Comparison of ENCODE assay signal across 29 mouse cellular contexts in genomic region chr10:88441224-88441623, GRCm38 (mm10). TPM values are rescaled to one million over a fixed set of nuclear protein-coding genes. Genes with fewer than 3 reads are reported as not detected.
DNase-seq lines count a peak whose midpoint lies in the region; ATAC-seq and TF ChIP-seq lines count a peak whose summit lies in the region.
"Had no signal": no experiment of that assay in that cellular context is flagged by ENCODE, and none has a peak within 500 bp of the region (broad histone marks: within the 10 kb centered on the region; RNA-seq: fewer than 3 reads in every experiment).

No protein-coding gene starts in this region.

- H3K9ac ChIP-seq in hindbrain, embryonic 12.5 days = no peak overlapping the region
- H3K9ac ChIP-seq: embryonic facial prominence, embryonic 15.5 days; forebrain, embryonic 15.5 days; heart, embryonic 15.5 days; limb, embryonic 15.5 days; liver, postnatal 0 days; neural tube, embryonic 15.5 days had no signal

- no peaks in the 10 kb centered on the region for H3K4me1 ChIP-seq in lung, adult 2 months (ENCODE audit: control insufficient read depth, insufficient read depth, low read length)
- H3K4me1 ChIP-seq in hindbrain, embryonic 12.5 days = no peaks in the 10 kb centered on the region
- H3K4me1 ChIP-seq: embryonic facial prominence, embryonic 15.5 days; forebrain, embryonic 15.5 days; heart, embryonic 15.5 days; hindbrain, embryonic 10.5 days; limb, embryonic 15.5 days; midbrain, embryonic 10.5 days; neural tube, embryonic 15.5 days had no signal

- H3K9me3 ChIP-seq in hindbrain, embryonic 12.5 days (replicated peaks) = no peaks in the 10 kb centered on the region
- H3K9me3 ChIP-seq: embryonic facial prominence, embryonic 15.5 days; forebrain, embryonic 15.5 days; G1E; heart, embryonic 15.5 days; hindbrain, embryonic 10.5 days; limb, embryonic 15.5 days; midbrain, embryonic 10.5 days; neural tube, embryonic 15.5 days had no signal

- DNase-seq in heart, adult 11 months = peak; percentile 87
- DNase-seq in heart, postnatal 14 days = no peak
- DNase-seq in lung, postnatal 36 days = peak; percentile 24
- DNase-seq in lung, adult 2 months = no peak
- no peak for DNase-seq in layer of hippocampus, adult 11-12 months (ENCODE audit: low spot score)
- DNase-seq in spleen, postnatal 36 days (ENCODE audit: low spot score in 2 of 2) = no peak
- DNase-seq: adrenal gland, postnatal 14 days; cerebellum, adult 9-10 months; gastrocnemius, postnatal 10 days; kidney, postnatal 4 days; left cerebral cortex, postnatal 4 days; liver, postnatal 0 days; lung, postnatal 10 days; thymus, postnatal 14 days had no signal

- TF ChIP-seq CTCF in lung, adult 2 months (IDR thresholded peaks at IDR 0.05; ENCODE audit: insufficient read depth, low read length) = no peak

- H3K27ac ChIP-seq in macrophage = peak overlapping the region; percentile 39
- H3K27ac ChIP-seq in hindbrain, embryonic 12.5 days = no peak overlapping the region
- H3K27ac ChIP-seq: embryonic facial prominence, embryonic 15.5 days; forebrain, embryonic 15.5 days; heart, embryonic 15.5 days; hindbrain, embryonic 10.5 days; left cerebral cortex, adult 2 months; limb, embryonic 15.5 days; midbrain, embryonic 10.5 days; neural tube, embryonic 15.5 days had no signal

- ATAC-seq in hindbrain, embryonic 12.5 days (ENCODE audit: low FRiP score) = no peak
- ATAC-seq: forebrain, embryonic 15.5 days; intestine, postnatal 0 days; liver, postnatal 0 days; midbrain, embryonic 16.5 days had no signal

- WGBS in lung, adult 2 months = 78% methylated on average over 6 of the region's 6 CpGs
- whole genome bisulfite sequencing in macrophage (ENCODE audit: missing documents) = 32% methylated on average over 6 of the region's 6 CpGs
- WGBS in hindbrain, embryonic 12.5 days = 90% methylated on average over 6 of the region's 6 CpGs

- intact Hi-C loops in heart, postnatal 14 days (cut with DNase I) = loop anchor here (10.0 kb wide), 1 partner anchor 224 kb away; no protein-coding TSS in a partner anchor

- peaks cover 69% of the 10 kb centered on the region for H3K36me3 ChIP-seq in macrophage (ENCODE audit: inconsistent target)
- peaks cover 19% of the 10 kb centered on the region; the same call in 1 of the 2 replicates for H3K36me3 ChIP-seq in hindbrain, embryonic 12.5 days

- no peak overlapping the region for H3K4me2 ChIP-seq in hindbrain, embryonic 12.5 days (replicated peaks)
- H3K4me2 ChIP-seq: embryonic facial prominence, embryonic 15.5 days; forebrain, embryonic 15.5 days; heart, embryonic 15.5 days; limb, embryonic 15.5 days; neural tube, embryonic 15.5 days had no signal

- no peak for TF ChIP-seq POLR2A in lung, adult 2 months (IDR thresholded peaks at IDR 0.05; ENCODE audit: borderline replicate concordance, extremely low read depth, low read depth, low read length)

- H3K27me3 ChIP-seq in hindbrain, embryonic 12.5 days = no peaks in the 10 kb centered on the region
- H3K27me3 ChIP-seq: embryonic facial prominence, embryonic 15.5 days; forebrain, embryonic 15.5 days; heart, embryonic 15.5 days; limb, embryonic 15.5 days; neural tube, embryonic 15.5 days had no signal

- no peak overlapping the region for H3K4me3 ChIP-seq in lung, adult 2 months (replicated peaks; ENCODE audit: extremely low read depth, low read depth, low read length)
- H3K4me3 ChIP-seq in macrophage (ENCODE audit: inconsistent target) = no peak overlapping the region
- no peak overlapping the region for H3K4me3 ChIP-seq in hindbrain, embryonic 12.5 days
- H3K4me3 ChIP-seq: embryonic facial prominence, embryonic 15.5 days; forebrain, embryonic 15.5 days; heart, embryonic 15.5 days; hindbrain, embryonic 10.5 days; left cerebral cortex, adult 2 months; limb, embryonic 15.5 days; midbrain, embryonic 10.5 days; neural tube, embryonic 15.5 days had no signal

- no peaks in the 10 kb centered on the region for H3K79me2 ChIP-seq in macrophage (ENCODE audit: inconsistent target)

RNA-seq across cellular contexts. Expression of gene Sycp3, which starts 18.1 kb away (rescaled TPM):
- total RNA-seq in heart, postnatal 14 days (2021) = not detected
- polyA plus RNA-seq in lung, adult 2 months (2012; rRNA removed) = not detected in 2 replicates
- total RNA-seq in macrophage (2018; cell fraction: chromatin; rRNA removed) = under 1 TPM in 1 of 26 experiments, not detected in 25; 0.99 TPM
- total RNA-seq in macrophage (2018; cell fraction: cytosol; rRNA removed) = not detected
- total RNA-seq in macrophage (2018; cell fraction: nucleus; rRNA removed) = under 1 TPM in 3 of 26 experiments, not detected in 23; 0.60 to 0.65 (median 0.63) TPM
- polyA plus RNA-seq in macrophage (2018) = not detected in 3 replicates
- 0.46 TPM in 1 of 2 replicates, not detected in the other for polyA plus RNA-seq in hindbrain, embryonic 12.5 days (2016; fragmentation: Nextera tagmentation; extraction: Ambion mirVana)
- total RNA-seq: gastrocnemius, postnatal 10 days had no signal
- polyA plus RNA-seq: embryonic facial prominence, embryonic 15.5 days; G1E; hindbrain, embryonic 10.5 days; kidney, embryonic 16.5 days; limb, embryonic 15.5 days; neural tube, embryonic 15.5 days; small intestine, adult 2 months had no signal

Comparison
In these comparisons a context has a peak if more than half of its experiments do, and no peak if none do; other contexts are left out.
1. DNase-seq: peak in heart, adult 11 months (single experiment) and lung, postnatal 36 days (single experiment); none in heart, postnatal 14 days (0 of 2), lung, adult 2 months (single experiment), layer of hippocampus, adult 11-12 months (single experiment) and spleen, postnatal 36 days (0 of 2).